ENCODE assay signal across 8 mouse cellular contexts in genomic region chr11:116077446-116078204, GRCm38 (mm10). TPM values are rescaled to one million over a fixed set of nuclear protein-coding genes. Genes with fewer than 3 reads are reported as not detected.
DNase-seq lines count a peak whose midpoint lies in the region; ATAC-seq and TF ChIP-seq lines count a peak whose summit lies in the region.

Gene Unc13d, minus strand, starts transcription at chr11:116077961.

- TF ChIP-seq CTCF in testis, adult 2 months (IDR thresholded peaks at IDR 0.05; ENCODE audit: control insufficient read depth, insufficient read depth, insufficient replicate concordance, low read depth, low read length) = no peak

- peak within 1 kb of the TSS; percentile 28 for H3K4me3 ChIP-seq in testis, adult 2 months (ENCODE audit: control insufficient read depth, low read depth, low read length)
- H3K4me3 ChIP-seq in embryonic facial prominence, embryonic 11.5 days (ENCODE audit: low read depth, low read length) = peak within 1 kb of the TSS; percentile 15; the same call in 1 of the 2 replicates
- peak within 1 kb of the TSS; percentile 28 for H3K4me3 ChIP-seq in hindbrain, embryonic 16.5 days (ENCODE audit: low read length)

- no peaks in the 10 kb centered on the region for H3K27me3 ChIP-seq in testis, adult 2 months (ENCODE audit: control insufficient read depth, insufficient read depth, low read length)
- no peaks in the 10 kb centered on the region for H3K27me3 ChIP-seq in embryonic facial prominence, embryonic 11.5 days (ENCODE audit: control insufficient read depth, insufficient read depth, low read length)
- no peaks in the 10 kb centered on the region for H3K27me3 ChIP-seq in hindbrain, embryonic 16.5 days (replicated peaks; ENCODE audit: control insufficient read depth, insufficient read depth, low read length)

- H3K4me1 ChIP-seq in testis, adult 2 months (ENCODE audit: control insufficient read depth, insufficient read depth, low read length) = peaks cover 10% of the 10 kb centered on the region
- no peaks in the 10 kb centered on the region for H3K4me1 ChIP-seq in embryonic facial prominence, embryonic 11.5 days (ENCODE audit: control insufficient read depth, insufficient read depth, low read length)
- peaks cover 7% of the 10 kb centered on the region for H3K4me1 ChIP-seq in hindbrain, embryonic 16.5 days (ENCODE audit: control insufficient read depth, insufficient read depth, low read depth, low read length)

- WGBS in embryonic facial prominence, embryonic 11.5 days = 71% methylated on average over 22 of the region's 22 CpGs
- 70% methylated on average over 22 of the region's 22 CpGs for WGBS in hindbrain, embryonic 16.5 days

- 0 out of 2 replicates have a peak within 1 kb of the TSS, but pooled peaks have one; percentile 27 for H3K27ac ChIP-seq in testis, adult 2 months (ENCODE audit: control insufficient read depth, insufficient read depth, low read depth, low read length)
- 0 out of 2 replicates have a peak within 1 kb of the TSS, but pooled peaks have one; percentile 14 for H3K27ac ChIP-seq in embryonic facial prominence, embryonic 11.5 days (replicated peaks; ENCODE audit: low read depth, low read length)
- H3K27ac ChIP-seq in hindbrain, embryonic 16.5 days (ENCODE audit: low read depth, low read length) = no peak within 1 kb of the TSS

- no peak for ATAC-seq in embryonic facial prominence, embryonic 11.5 days (replicated peaks; ENCODE audit: insufficient number of reproducible peaks, low FRiP score, low TSS enrichment, low read depth)
- peak; percentile 28 for ATAC-seq in hindbrain, embryonic 16.5 days

- H3K9ac ChIP-seq in embryonic facial prominence, embryonic 11.5 days (replicated peaks; ENCODE audit: low read length) = peak within 1 kb of the TSS; percentile 32; the same call in 1 of the 2 replicates
- H3K9ac ChIP-seq in hindbrain, embryonic 16.5 days (ENCODE audit: low read depth, low read length) = peak within 1 kb of the TSS; percentile 63

- no peaks in the 10 kb centered on the region for H3K36me3 ChIP-seq in testis, adult 2 months (ENCODE audit: control insufficient read depth, insufficient read depth, low read length)
- H3K36me3 ChIP-seq in embryonic facial prominence, embryonic 11.5 days (replicated peaks; ENCODE audit: control insufficient read depth, insufficient read depth, low read depth, low read length) = no peaks in the 10 kb centered on the region; the same call in none of the 2 replicates
- H3K36me3 ChIP-seq in hindbrain, embryonic 16.5 days (ENCODE audit: control insufficient read depth, insufficient read depth, low read length) = peaks cover 25% of the 10 kb centered on the region

- H3K4me2 ChIP-seq in embryonic facial prominence, embryonic 11.5 days (ENCODE audit: low read depth, low read length) = peak within 1 kb of the TSS; percentile 49
- H3K4me2 ChIP-seq in hindbrain, embryonic 16.5 days (ENCODE audit: low read length) = peak within 1 kb of the TSS; percentile 53

- DNase-seq in testis, postnatal 10 days (ENCODE audit: low spot score) = no peak
- DNase-seq in embryonic facial prominence, embryonic 11.5 days (ENCODE audit: low spot score) = no peak
- peak; percentile 82 for DNase-seq in lung, postnatal 25 days (ENCODE audit: low spot score)
- DNase-seq in spleen, postnatal 10 days (ENCODE audit: low spot score in 2 of 2) = peak; percentile 70 to 79
- DNase-seq in right cerebral cortex, postnatal 14 days = no peak
- DNase-seq in layer of hippocampus, postnatal 10 days (ENCODE audit: low spot score in 2 of 2) = no peak

- no peaks in the 10 kb centered on the region for H3K9me3 ChIP-seq in embryonic facial prominence, embryonic 11.5 days (replicated peaks; ENCODE audit: control insufficient read depth, low read length)
- H3K9me3 ChIP-seq in hindbrain, embryonic 16.5 days (ENCODE audit: control insufficient read depth, low read length) = no peaks in the 10 kb centered on the region

- TF ChIP-seq POLR2A in testis, adult 2 months (IDR thresholded peaks at IDR 0.05; ENCODE audit: control insufficient read depth, low read depth, low read length) = no peak

RNA-seq across cellular contexts. Expression of gene Unc13d, which starts in this region (rescaled TPM):
- 3.4 and 3.8 TPM in 2 replicates for polyA plus RNA-seq in testis, adult 2 months (2012; rRNA removed)
- 0.71 and 1.2 TPM in 2 replicates for polyA plus RNA-seq in embryonic facial prominence, embryonic 11.5 days (2014; fragmentation: Nextera tagmentation; extraction: Ambion mirVana)
- polyA plus RNA-seq in hindbrain, embryonic 16.5 days (2015; fragmentation: Nextera tagmentation; extraction: Ambion mirVana) = 0.69 and 0.80 TPM in 2 replicates
- total RNA-seq in layer of hippocampus, postnatal 10 days (2021) = 1 to 10 TPM; 1.3 TPM

Comparison
In these comparisons a context has a peak if more than half of its experiments do, and no peak if none do; other contexts are left out.
1. Peak in ATAC-seq, H3K4me3 ChIP-seq, H3K9ac ChIP-seq and H3K4me2 ChIP-seq in hindbrain, embryonic 16.5 days; RNA of the gene not detected or under 1 TPM.
2. DNase-seq: peak in lung, postnatal 25 days (single experiment) and spleen, postnatal 10 days (2 of 2); none in testis, postnatal 10 days (single experiment), embryonic facial prominence, embryonic 11.5 days (single experiment), right cerebral cortex, postnatal 14 days (single experiment) and layer of hippocampus, postnatal 10 days (0 of 2).
3. Peak in every context shown above with its lines, with median percentiles within 50 percentile points of each other: H3K4me3 ChIP-seq.